Mouse (Mus musculus): ENCODE measurements around the gene Dlg2.

The Dlg2 gene

GRCm38 (mm10) chr7:92095198-92095597 is 1618.7 kb downstream of the Dlg2 start:
- DNase-seq (ENCODE audit: low spot score) = no peak

- DNase-seq (ENCODE audit: low spot score) = no peak
Observed at GRCm38 (mm10) chr7:92100847-92101246, 1624.4 kb downstream of the Dlg2 start.

- no peak for DNase-seq (ENCODE audit: low spot score)
Observed at GRCm38 (mm10) chr7:92102892-92103543, 1626.5 kb downstream of the Dlg2 start.

- DNase-seq (ENCODE audit: low spot score) = no peak
Observed at GRCm38 (mm10) chr7:92105477-92105876, 1629.0 kb downstream of the Dlg2 start.

- no peak for DNase-seq (ENCODE audit: low spot score)
Observed at GRCm38 (mm10) chr7:92105956-92106355, 1629.5 kb downstream of the Dlg2 start.

GRCm38 (mm10) chr7:92113065-92113464 is 1636.6 kb downstream of the Dlg2 start:
- no peak for DNase-seq (ENCODE audit: low spot score)

GRCm38 (mm10) chr7:92115237-92115871 is 1638.9 kb downstream of the Dlg2 start:
- no peak for DNase-seq (ENCODE audit: low spot score)

- no peak for DNase-seq (ENCODE audit: low spot score)
Observed at GRCm38 (mm10) chr7:92123276-92123675, 1646.8 kb downstream of the Dlg2 start.

GRCm38 (mm10) chr7:92125886-92126285 is 1649.4 kb downstream of the Dlg2 start:
- DNase-seq (ENCODE audit: low spot score) = no peak

GRCm38 (mm10) chr7:92134301-92134700 is 1657.8 kb downstream of the Dlg2 start:
- DNase-seq (ENCODE audit: low spot score) = no peak

- DNase-seq (ENCODE audit: low spot score) = no peak
Observed at GRCm38 (mm10) chr7:92135624-92136023, 1659.2 kb downstream of the Dlg2 start.

- no peak for DNase-seq (ENCODE audit: low spot score)
Observed at GRCm38 (mm10) chr7:92140051-92140817, 1663.8 kb downstream of the Dlg2 start.

- no peak for DNase-seq (ENCODE audit: low spot score)
Observed at GRCm38 (mm10) chr7:92147499-92147898, 1671.0 kb downstream of the Dlg2 start.

- no peak for DNase-seq (ENCODE audit: low spot score)
Observed at GRCm38 (mm10) chr7:92150768-92151167, 1674.3 kb downstream of the Dlg2 start.

- DNase-seq (ENCODE audit: low spot score) = no peak
Observed at GRCm38 (mm10) chr7:92154603-92155002, 1678.1 kb downstream of the Dlg2 start.

GRCm38 (mm10) chr7:92163150-92163549 is 1686.7 kb downstream of the Dlg2 start:
- no peak for DNase-seq (ENCODE audit: low spot score)

GRCm38 (mm10) chr7:92164316-92164715 is 1687.8 kb downstream of the Dlg2 start:
- no peak for DNase-seq (ENCODE audit: low spot score)

- no peak for DNase-seq (ENCODE audit: low spot score)
Observed at GRCm38 (mm10) chr7:92164875-92165518, 1688.5 kb downstream of the Dlg2 start.

- no peak for DNase-seq (ENCODE audit: low spot score)
Observed at GRCm38 (mm10) chr7:92180029-92180428, 1703.6 kb downstream of the Dlg2 start.

- DNase-seq (ENCODE audit: low spot score) = peak; percentile 25
Observed at GRCm38 (mm10) chr7:92180591-92181587, 1704.4 kb downstream of the Dlg2 start.

GRCm38 (mm10) chr7:92181959-92182612 is 1705.6 kb downstream of the Dlg2 start:
- no peak for DNase-seq (ENCODE audit: low spot score)

Data from ovary, postnatal 10 days (tissue).